Mouse (Mus musculus): Measurements from ENCODE around the gene Tmem221.

GRCm38 (mm10) chr8:71593556-71594323 lies 35.1 kb upstream of the Tmem221 start:
- TF ChIP-seq CTCF (IDR thresholded peaks at IDR 0.05; ENCODE audit: insufficient read depth, low read length) (no peak), POLR2A (IDR thresholded peaks at IDR 0.05; ENCODE audit: borderline replicate concordance, extremely low read depth, low read depth, low read length) (no peak)

Data from lung, adult 2 months (tissue).